Mouse (Mus musculus): ENCODE data around the gene A4gnt. TPM values are rescaled to one million over a fixed set of nuclear protein-coding genes. Genes with fewer than 3 reads are reported as not detected.
A peak's percentile ranks its signal among the peaks of the same experiment; 100 is the strongest.
"Not testable (repeated sequence)": the region's sequence is repeated elsewhere in the genome, so short reads cannot be mapped to it uniquely, and the experiment has no call there.

Gene A4gnt
- 0.06 and 0.11 TPM in 2 replicates for polyA plus RNA-seq (2012; rRNA removed)

- DNase-seq (ENCODE audit: extremely low spot score in 1 of 2, low spot score in 1 of 2): no peak
These were observed at the start of gene A4gnt for GRCm38 (mm10) chr9:99612202-99612601. A4gnt (plus strand) TSS chr9:99612502.

GRCm38 (mm10) chr9:99563714-99564113 lies 48.6 kb upstream of the A4gnt start:
- DNase-seq (ENCODE audit: extremely low spot score in 1 of 2, low spot score in 1 of 2): no peak

- DNase-seq (ENCODE audit: extremely low spot score in 1 of 2, low spot score in 1 of 2): peak in 1 of 2 experiments; percentile 13
These were observed 44.3 kb upstream of the A4gnt start for GRCm38 (mm10) chr9:99568023-99568346.

- DNase-seq (ENCODE audit: extremely low spot score in 1 of 2, low spot score in 1 of 2): peak; percentile 75 to 89
These were observed 43.8 kb upstream of the A4gnt start, which contains the start of gene Armc8 for GRCm38 (mm10) chr9:99568347-99569070. Armc8 (minus strand) TSS chr9:99568899.

DNA sequence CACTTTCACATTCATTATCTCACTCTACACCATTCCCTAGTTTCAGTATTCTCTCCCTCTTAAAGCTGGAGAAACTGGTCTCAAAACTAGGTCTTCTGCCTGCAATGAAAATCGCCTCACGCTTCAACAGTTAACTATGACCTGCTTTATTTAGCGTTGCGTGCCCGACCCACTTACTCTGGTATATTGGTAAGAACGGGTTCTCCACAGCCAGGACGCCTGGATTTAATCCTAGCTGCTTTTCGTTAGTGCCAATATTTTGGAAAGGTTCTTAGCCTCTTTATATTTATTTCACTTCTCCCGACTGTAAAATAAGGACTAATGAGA lies 43.3 kb upstream of the A4gnt start:
- DNase-seq (ENCODE audit: extremely low spot score in 1 of 2, low spot score in 1 of 2): no peak

- peak; percentile 85 to 95 for DNase-seq (ENCODE audit: extremely low spot score in 1 of 2, low spot score in 1 of 2)
These were observed 36.4 kb upstream of the A4gnt start, which contains the start of gene Dbr1 for GRCm38 (mm10) chr9:99575677-99576480. Dbr1 (plus strand) TSS chr9:99575799.

DNA sequence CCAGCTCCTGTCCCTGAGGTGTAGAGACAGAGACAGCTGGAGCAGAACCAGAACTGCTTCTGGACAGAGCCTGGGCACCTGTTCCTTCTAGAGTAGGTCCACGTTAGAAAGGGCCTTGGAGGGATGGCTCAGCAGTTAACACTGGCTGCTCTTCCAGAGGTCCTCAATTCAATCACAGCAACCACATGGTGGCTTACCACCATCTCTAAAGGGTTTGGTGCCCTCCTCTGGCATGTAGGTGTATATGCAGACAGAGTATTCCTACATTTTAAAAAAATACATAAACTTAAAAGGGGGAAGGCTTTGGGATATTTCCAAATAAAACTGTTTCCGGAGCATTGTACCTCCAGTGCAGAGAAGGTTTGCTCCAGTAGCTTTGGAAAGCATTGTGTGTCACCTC lies 31.6 kb upstream of the A4gnt start:
- DNase-seq (ENCODE audit: extremely low spot score in 1 of 2, low spot score in 1 of 2): peak in 1 of 2 experiments; percentile 63

DNA sequence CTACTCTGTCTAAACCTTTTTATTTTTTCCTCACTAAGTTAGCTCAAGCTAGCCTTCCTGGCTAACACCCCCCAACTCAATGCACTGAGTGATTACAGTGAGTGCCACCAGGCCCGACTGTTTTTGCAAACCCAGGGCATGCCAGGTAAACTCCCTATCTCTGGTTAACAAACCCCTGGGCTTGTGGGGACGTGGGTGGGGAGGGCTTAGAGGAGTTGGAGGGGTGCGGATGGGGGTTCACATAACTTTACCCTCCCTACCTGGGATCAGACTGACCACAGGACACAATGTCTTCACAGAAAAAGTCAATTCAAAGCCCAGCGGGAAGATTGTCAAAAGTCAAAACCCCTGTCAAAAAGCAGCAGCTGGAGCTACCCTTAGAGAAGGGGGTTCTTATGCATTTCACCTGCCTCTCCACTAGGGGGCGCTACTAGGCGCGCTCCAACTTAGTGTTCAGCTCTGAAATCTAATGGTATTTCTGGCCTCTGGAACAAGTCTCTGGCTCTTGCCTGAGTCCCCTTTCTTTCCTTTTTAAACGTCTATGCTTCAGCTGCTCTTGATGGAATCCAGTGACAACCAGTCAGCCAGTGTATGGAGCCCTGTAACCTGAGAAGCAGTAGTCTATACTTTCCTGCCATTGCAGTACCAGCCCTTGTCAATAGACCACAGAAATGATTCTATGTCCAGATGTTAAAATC lies 24.6 kb upstream of the A4gnt start:
- peak in 1 of 2 experiments; percentile 68 for DNase-seq (ENCODE audit: extremely low spot score in 1 of 2, low spot score in 1 of 2)

DNA sequence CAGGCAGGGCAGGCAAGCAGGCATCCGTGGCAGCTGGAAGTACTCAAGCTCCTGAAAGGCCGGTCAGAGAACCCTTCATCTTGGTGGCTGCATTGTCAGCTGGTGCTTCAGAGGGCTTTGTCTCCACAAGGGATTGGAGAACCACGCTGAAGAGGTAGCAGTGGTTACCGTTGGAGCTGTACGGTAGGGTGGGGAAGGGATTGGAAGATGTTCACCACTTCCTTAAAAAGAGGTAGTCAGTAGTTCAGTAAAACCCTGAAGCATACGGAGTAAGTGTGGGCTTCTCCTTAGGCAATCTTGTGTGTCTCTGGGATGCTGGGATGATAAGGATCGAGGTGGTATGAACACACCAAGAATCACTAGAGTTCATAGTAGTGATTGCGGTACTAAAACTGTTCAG lies 21.2 kb upstream of the A4gnt start:
- no peak for DNase-seq (ENCODE audit: extremely low spot score in 1 of 2, low spot score in 1 of 2)

GRCm38 (mm10) chr9:99599127-99599526 lies 13.2 kb upstream of the A4gnt start:
- DNase-seq (ENCODE audit: extremely low spot score in 1 of 2, low spot score in 1 of 2): not testable (repeated sequence)

DNA sequence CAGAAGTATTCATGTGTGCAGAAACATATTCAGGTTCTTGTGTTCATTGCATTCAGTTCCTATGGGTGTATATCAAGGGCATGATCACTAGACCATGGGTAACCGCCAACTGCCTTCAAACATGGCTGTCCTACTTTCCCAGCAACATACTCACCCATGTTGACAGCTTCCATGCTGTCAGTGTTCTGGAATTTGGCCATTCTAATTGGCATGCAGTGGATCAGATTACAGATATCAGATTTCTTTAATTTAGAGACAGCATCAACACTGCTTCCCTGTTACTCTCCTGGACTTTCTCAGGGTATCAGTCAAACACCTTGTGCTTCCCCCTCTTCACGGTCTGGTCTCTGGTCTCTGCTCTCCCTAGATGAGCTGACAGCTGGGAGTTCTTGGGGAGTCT lies 8.7 kb upstream of the A4gnt start:
- DNase-seq (ENCODE audit: extremely low spot score in 1 of 2, low spot score in 1 of 2): no peak

DNA sequence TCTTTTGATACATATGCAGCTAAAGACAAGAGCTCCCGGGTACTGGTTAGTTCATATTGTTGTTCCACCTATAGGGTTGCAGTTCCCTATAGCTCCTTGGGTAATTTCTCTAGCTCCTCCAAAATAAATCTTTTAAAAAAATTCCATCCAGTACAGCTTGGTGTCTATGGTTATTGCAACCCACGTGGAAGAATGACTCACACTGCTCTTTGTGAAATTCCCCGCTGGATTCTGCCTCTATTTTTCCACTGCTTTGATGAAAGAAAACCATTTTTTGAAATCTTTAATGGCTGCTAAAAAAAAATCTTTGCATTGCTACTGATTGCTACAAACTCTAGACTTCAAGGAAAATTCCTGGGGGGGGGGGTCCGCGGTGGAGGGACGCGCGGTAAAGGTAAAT lies 7.4 kb downstream of the A4gnt start:
- peak in 1 of 2 experiments; percentile 56 for DNase-seq (ENCODE audit: extremely low spot score in 1 of 2, low spot score in 1 of 2)

DNA sequence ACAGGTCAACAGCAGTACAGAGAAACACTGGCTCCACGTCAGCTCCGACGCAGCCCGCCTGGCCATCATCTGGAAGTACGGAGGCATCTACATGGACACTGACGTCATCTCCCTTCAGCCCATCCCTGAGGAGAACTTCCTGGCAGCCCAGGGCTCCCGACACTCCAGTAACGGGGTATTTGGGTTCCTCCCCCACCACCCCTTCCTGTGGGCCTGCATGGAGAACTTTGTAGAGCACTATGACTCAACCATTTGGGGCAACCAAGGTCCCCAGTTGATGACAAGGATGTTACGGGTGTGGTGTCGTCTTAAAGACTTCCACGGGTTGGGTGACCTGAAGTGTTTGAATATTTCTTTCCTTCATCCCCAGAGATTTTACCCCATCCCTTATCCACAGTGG lies 7.9 kb downstream of the A4gnt start:
- no peak for DNase-seq (ENCODE audit: extremely low spot score in 1 of 2, low spot score in 1 of 2)

DNA sequence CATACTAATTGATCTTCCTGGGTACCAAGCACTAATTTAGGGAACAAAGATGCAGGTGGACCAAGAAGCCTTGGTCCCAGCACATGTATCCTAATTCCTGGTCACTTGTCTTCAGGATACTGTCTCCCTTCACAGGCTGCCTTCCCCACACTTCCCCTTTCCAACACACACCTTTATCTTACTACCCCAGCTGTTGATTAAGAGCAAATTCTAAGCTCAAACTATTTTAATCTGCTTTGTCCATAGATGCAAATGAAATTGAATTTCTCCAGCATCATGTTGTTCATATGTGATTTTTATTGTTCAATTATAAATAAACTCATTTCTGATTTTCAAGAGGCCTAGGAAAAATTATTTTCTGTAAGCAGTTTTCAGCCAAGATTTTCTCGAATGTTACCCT lies 9.7 kb downstream of the A4gnt start:
- no peak for DNase-seq (ENCODE audit: extremely low spot score in 1 of 2, low spot score in 1 of 2)

GRCm38 (mm10) chr9:99622966-99623365 lies 10.7 kb downstream of the A4gnt start:
- DNase-seq (ENCODE audit: extremely low spot score in 1 of 2, low spot score in 1 of 2): no peak

DNA sequence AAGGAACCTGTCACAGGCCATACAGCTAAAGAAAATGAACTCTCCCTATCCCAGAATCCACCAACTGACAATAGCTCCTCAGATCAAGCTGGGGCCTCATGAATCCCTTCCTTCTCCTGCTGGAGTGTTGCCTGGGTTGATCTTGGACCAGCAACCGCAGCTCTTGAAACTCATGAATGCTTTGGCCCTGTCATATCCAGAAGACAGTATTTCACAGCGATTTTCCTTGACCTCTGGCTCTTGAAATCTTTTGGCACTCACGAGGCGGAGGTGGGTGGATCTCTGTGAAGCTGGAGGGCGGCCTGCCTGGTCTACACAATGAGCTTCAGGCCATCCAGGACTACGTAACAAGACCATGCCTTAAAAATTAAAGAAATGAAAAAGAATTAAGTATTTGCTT lies 11.8 kb downstream of the A4gnt start:
- no peak for DNase-seq (ENCODE audit: extremely low spot score in 1 of 2, low spot score in 1 of 2)

DNA sequence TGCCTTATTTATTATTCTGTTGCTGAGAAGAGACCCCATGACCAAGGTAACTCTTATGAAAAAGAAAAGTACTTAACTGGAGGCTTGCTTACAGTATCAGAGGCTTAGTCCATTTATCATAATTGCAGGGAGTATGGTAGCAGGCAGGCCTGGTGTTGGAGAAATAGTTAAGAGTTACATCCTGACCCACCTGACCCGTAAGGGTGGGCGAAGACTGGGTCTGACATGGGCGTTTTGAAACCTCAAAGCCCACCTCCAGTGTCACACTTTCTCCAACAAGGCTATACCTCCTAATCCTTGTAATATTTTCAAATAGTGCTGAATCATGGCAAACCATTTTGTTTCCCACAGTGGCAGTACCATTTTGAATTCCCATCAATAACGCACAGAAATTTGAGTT lies 16.3 kb downstream of the A4gnt start:
- no peak for DNase-seq (ENCODE audit: extremely low spot score in 1 of 2, low spot score in 1 of 2)

GRCm38 (mm10) chr9:99629281-99630011 lies 17.1 kb downstream of the A4gnt start, which contains the start of gene Dzip1l:
Dzip1l (plus strand) TSS chr9:99629496.
- peak; percentile 55 to 79 for DNase-seq (ENCODE audit: extremely low spot score in 1 of 2, low spot score in 1 of 2)

- no peak for DNase-seq (ENCODE audit: extremely low spot score in 1 of 2, low spot score in 1 of 2)
These were observed 17.8 kb downstream of the A4gnt start for GRCm38 (mm10) chr9:99630071-99630470.

DNA sequence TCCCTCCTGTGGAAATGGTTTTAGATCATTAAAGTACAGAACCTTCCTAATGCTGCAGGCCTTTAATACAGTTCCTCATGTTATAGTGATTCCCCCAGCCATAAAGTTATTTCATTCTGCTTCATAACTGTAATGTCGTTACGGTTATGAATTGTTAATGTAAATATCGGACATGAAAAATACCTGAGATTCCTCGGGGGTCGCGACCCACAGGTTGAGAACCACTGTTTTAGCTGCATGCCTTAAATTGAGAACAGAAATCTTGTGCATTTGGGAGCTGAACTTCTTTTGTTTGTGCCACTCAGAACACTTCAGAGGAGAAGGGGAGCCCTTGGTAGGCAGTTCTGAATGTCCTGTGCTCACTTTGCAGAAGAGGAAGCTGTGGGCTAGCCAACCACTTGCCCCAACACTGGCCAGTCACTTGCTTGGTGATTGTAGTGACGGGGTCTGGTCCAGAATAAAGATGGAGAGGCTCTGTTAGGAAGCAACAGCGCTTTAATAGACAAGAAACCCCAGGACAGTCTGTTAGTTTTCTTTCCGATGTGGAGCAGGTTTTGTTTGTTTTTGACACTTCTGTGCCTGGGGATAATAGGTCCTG lies 18.3 kb downstream of the A4gnt start:
- DNase-seq (ENCODE audit: extremely low spot score in 1 of 2, low spot score in 1 of 2): peak in 1 of 2 experiments; percentile 27

Measured in frontal cortex, adult 2 months (tissue).